Mouse (Mus musculus): ENCODE data around the gene Gsta3. TPM values are rescaled to one million over a fixed set of nuclear protein-coding genes. Genes with fewer than 3 reads are reported as not detected.
"Not testable (repeated sequence)": the region's sequence is repeated elsewhere in the genome, so short reads cannot be mapped to it uniquely, and the experiment has no call there.

The Gsta3 gene
- polyA plus RNA-seq, 1 experiment from 2014 or later, result 9.3 TPM

- no peak for ATAC-seq (ENCODE audit: low FRiP score, low TSS enrichment)
- Histone ChIP-seq H3K9me3 (ENCODE audit: control insufficient read depth, low read length) (no peaks in the 10 kb centered on the region), H3K4me1 (ENCODE audit: control insufficient read depth, insufficient read depth, low read length) (no peaks in the 10 kb centered on the region), H3K27me3 (ENCODE audit: control insufficient read depth, insufficient read depth, low read length) (no peaks in the 10 kb centered on the region), H3K4me2 (replicated peaks; ENCODE audit: low read depth, low read length) (no peak overlapping the region), H3K9ac (ENCODE audit: low read depth, low read length) (no peak overlapping the region), H3K4me3 (ENCODE audit: low read length) (no peak overlapping the region), H3K27ac (ENCODE audit: low read depth, low read length) (no peak overlapping the region), H3K36me3 (ENCODE audit: control insufficient read depth, insufficient read depth, low read length) (no peaks in the 10 kb centered on the region)
- 78% methylated on average over 8 of the region's 8 CpGs for WGBS
These were observed 24.4 kb downstream of the Gsta3 start for GRCm38 (mm10) chr1:21264747-21265146.

- H3K36me3 ChIP-seq (ENCODE audit: control insufficient read depth, insufficient read depth, low read length), result no peaks in the 10 kb centered on the region
- no peak overlapping the region for H3K4me3 ChIP-seq (ENCODE audit: low read length)
- H3K27ac ChIP-seq (ENCODE audit: low read depth, low read length), result no peak overlapping the region
- no peaks in the 10 kb centered on the region for H3K4me1 ChIP-seq (ENCODE audit: control insufficient read depth, insufficient read depth, low read length)
- WGBS, result 86% methylated on average over 1 of the region's 1 CpGs
- H3K9me3 ChIP-seq (ENCODE audit: control insufficient read depth, low read length), result no peaks in the 10 kb centered on the region
- H3K4me2 ChIP-seq (replicated peaks; ENCODE audit: low read depth, low read length), result no peak overlapping the region
- ATAC-seq (ENCODE audit: low FRiP score, low TSS enrichment), result no peak
- H3K27me3 ChIP-seq (ENCODE audit: control insufficient read depth, insufficient read depth, low read length), result no peaks in the 10 kb centered on the region
- no peak overlapping the region for H3K9ac ChIP-seq (ENCODE audit: low read depth, low read length)
These were observed 26.4 kb downstream of the Gsta3 start for GRCm38 (mm10) chr1:21266766-21267165.

GRCm38 (mm10) chr1:21267466-21267865, 27.1 kb downstream of the Gsta3 start:
- not testable (repeated sequence) for H3K27me3 ChIP-seq (ENCODE audit: control insufficient read depth, insufficient read depth, low read length); H3K9ac ChIP-seq (ENCODE audit: low read depth, low read length); H3K36me3 ChIP-seq (ENCODE audit: control insufficient read depth, insufficient read depth, low read length); H3K4me2 ChIP-seq (replicated peaks; ENCODE audit: low read depth, low read length); H3K4me1 ChIP-seq (ENCODE audit: control insufficient read depth, insufficient read depth, low read length); H3K9me3 ChIP-seq (ENCODE audit: control insufficient read depth, low read length); H3K27ac ChIP-seq (ENCODE audit: low read depth, low read length); ATAC-seq (ENCODE audit: low FRiP score, low TSS enrichment); H3K4me3 ChIP-seq (ENCODE audit: low read length)
- WGBS, result 87% methylated on average over 5 of the region's 7 CpGs

GRCm38 (mm10) chr1:21271343-21272055, 31.1 kb downstream of the Gsta3 start:
- peak; percentile 86 for ATAC-seq (ENCODE audit: low FRiP score, low TSS enrichment)
- Histone ChIP-seq H3K4me1 (ENCODE audit: control insufficient read depth, insufficient read depth, low read length) (no peaks in the 10 kb centered on the region), H3K9ac (ENCODE audit: low read depth, low read length) (0 out of 2 replicates have a peak overlapping the region, but pooled peaks have one; percentile 20), H3K27me3 (ENCODE audit: control insufficient read depth, insufficient read depth, low read length) (no peaks in the 10 kb centered on the region), H3K27ac (ENCODE audit: low read depth, low read length) (no peak overlapping the region), H3K9me3 (ENCODE audit: control insufficient read depth, low read length) (no peaks in the 10 kb centered on the region), H3K4me3 (ENCODE audit: low read length) (peak overlapping the region; percentile 30), H3K36me3 (ENCODE audit: control insufficient read depth, insufficient read depth, low read length) (no peaks in the 10 kb centered on the region), H3K4me2 (replicated peaks; ENCODE audit: low read depth, low read length) (peak overlapping the region; percentile 44)
- WGBS, result 22% methylated on average over 18 of the region's 18 CpGs

- Histone ChIP-seq H3K9me3 (ENCODE audit: control insufficient read depth, low read length) (no peaks in the 10 kb centered on the region), H3K36me3 (ENCODE audit: control insufficient read depth, insufficient read depth, low read length) (no peaks in the 10 kb centered on the region), H3K27me3 (ENCODE audit: control insufficient read depth, insufficient read depth, low read length) (no peaks in the 10 kb centered on the region), H3K27ac (ENCODE audit: low read depth, low read length) (no peak overlapping the region), H3K4me2 (replicated peaks; ENCODE audit: low read depth, low read length) (peak overlapping the region; percentile 44), H3K4me3 (ENCODE audit: low read length) (peak overlapping the region; percentile 30; the same call in 1 of the 2 replicates), H3K9ac (ENCODE audit: low read depth, low read length) (0 out of 2 replicates have a peak overlapping the region, but pooled peaks have one; percentile 20), H3K4me1 (ENCODE audit: control insufficient read depth, insufficient read depth, low read length) (no peaks in the 10 kb centered on the region)
- 18% methylated on average over 14 of the region's 14 CpGs for WGBS
- peak; percentile 56; the same call in 1 of the 2 replicates for ATAC-seq (ENCODE audit: low FRiP score, low TSS enrichment)
These were observed 31.7 kb downstream of the Gsta3 start for GRCm38 (mm10) chr1:21272056-21272431.

GRCm38 (mm10) chr1:21273091-21273490, 32.7 kb downstream of the Gsta3 start:
- 89% methylated on average over 6 of the region's 6 CpGs for WGBS

GRCm38 (mm10) chr1:21274437-21275040, 34.1 kb downstream of the Gsta3 start:
- no peaks in the 10 kb centered on the region for H3K9me3 ChIP-seq (ENCODE audit: control insufficient read depth, low read length)
- no peak overlapping the region for H3K27ac ChIP-seq (ENCODE audit: low read depth, low read length)
- H3K27me3 ChIP-seq (ENCODE audit: control insufficient read depth, insufficient read depth, low read length), result no peaks in the 10 kb centered on the region
- H3K4me3 ChIP-seq (ENCODE audit: low read length), result no peak overlapping the region
- no peak for ATAC-seq (ENCODE audit: low FRiP score, low TSS enrichment)
- H3K9ac ChIP-seq (ENCODE audit: low read depth, low read length), result no peak overlapping the region
- no peaks in the 10 kb centered on the region for H3K4me1 ChIP-seq (ENCODE audit: control insufficient read depth, insufficient read depth, low read length)
- WGBS, result 65% methylated on average over 2 of the region's 2 CpGs
- H3K36me3 ChIP-seq (ENCODE audit: control insufficient read depth, insufficient read depth, low read length), result no peaks in the 10 kb centered on the region
- H3K4me2 ChIP-seq (replicated peaks; ENCODE audit: low read depth, low read length), result no peak overlapping the region

More at GRCm38 (mm10) chr1:21273091-21273490, 32.7 kb downstream of the Gsta3 start:
- H3K9me3 ChIP-seq (ENCODE audit: control insufficient read depth, low read length), result no peaks in the 10 kb centered on the region
- H3K27me3 ChIP-seq (ENCODE audit: control insufficient read depth, insufficient read depth, low read length), result no peaks in the 10 kb centered on the region
- H3K4me2 ChIP-seq (replicated peaks; ENCODE audit: low read depth, low read length), result no peak overlapping the region
- no peak for ATAC-seq (ENCODE audit: low FRiP score, low TSS enrichment)
- no peak overlapping the region for H3K27ac ChIP-seq (ENCODE audit: low read depth, low read length)
- no peaks in the 10 kb centered on the region for H3K4me1 ChIP-seq (ENCODE audit: control insufficient read depth, insufficient read depth, low read length)
- no peak overlapping the region for H3K4me3 ChIP-seq (ENCODE audit: low read length)
- no peak overlapping the region for H3K9ac ChIP-seq (ENCODE audit: low read depth, low read length)
- no peaks in the 10 kb centered on the region for H3K36me3 ChIP-seq (ENCODE audit: control insufficient read depth, insufficient read depth, low read length)

GRCm38 (mm10) chr1:21275366-21275765, 35.0 kb downstream of the Gsta3 start:
- H3K27ac ChIP-seq (ENCODE audit: low read depth, low read length); H3K27me3 ChIP-seq (ENCODE audit: control insufficient read depth, insufficient read depth, low read length); H3K4me1 ChIP-seq (ENCODE audit: control insufficient read depth, insufficient read depth, low read length); H3K4me3 ChIP-seq (ENCODE audit: low read length); H3K9ac ChIP-seq (ENCODE audit: low read depth, low read length); ATAC-seq (ENCODE audit: low FRiP score, low TSS enrichment); H3K9me3 ChIP-seq (ENCODE audit: control insufficient read depth, low read length); H3K4me2 ChIP-seq (replicated peaks; ENCODE audit: low read depth, low read length); H3K36me3 ChIP-seq (ENCODE audit: control insufficient read depth, insufficient read depth, low read length): not testable (repeated sequence)
- 90% methylated on average over 5 of the region's 5 CpGs for WGBS

GRCm38 (mm10) chr1:21276158-21276557, 35.8 kb downstream of the Gsta3 start:
- H3K4me3 ChIP-seq (ENCODE audit: low read length); H3K36me3 ChIP-seq (ENCODE audit: control insufficient read depth, insufficient read depth, low read length); H3K9ac ChIP-seq (ENCODE audit: low read depth, low read length); H3K27me3 ChIP-seq (ENCODE audit: control insufficient read depth, insufficient read depth, low read length); ATAC-seq (ENCODE audit: low FRiP score, low TSS enrichment); H3K9me3 ChIP-seq (ENCODE audit: control insufficient read depth, low read length); H3K4me1 ChIP-seq (ENCODE audit: control insufficient read depth, insufficient read depth, low read length); H3K27ac ChIP-seq (ENCODE audit: low read depth, low read length); H3K4me2 ChIP-seq (replicated peaks; ENCODE audit: low read depth, low read length): not testable (repeated sequence)
- 35% methylated on average over 1 of the region's 2 CpGs for WGBS

Data from kidney, embryonic 14.5 days (tissue).